Mouse (Mus musculus) kidney, postnatal 25 days (tissue): ENCODE data around the gene Fdxr.

ENCODE experiments used
- DNase-seq, 2 experiments: peaks; one replicate each; pipeline ENCODE4 v3.0.0; 2021; ENCODE audit warnings: mixed read lengths in 2 of 2

The Fdxr gene

GRCm38 (mm10) chr11:115289885-115290284, 13.0 kb upstream of the Fdxr start:
- peak; percentile 41 to 49 for DNase-seq

GRCm38 (mm10) chr11:115288305-115288704, 11.5 kb upstream of the Fdxr start:
- no peak for DNase-seq

GRCm38 (mm10) chr11:115287386-115287785, 10.5 kb upstream of the Fdxr start:
- no peak for DNase-seq

GRCm38 (mm10) chr11:115286201-115286993, 9.5 kb upstream of the Fdxr start:
- DNase-seq, result no peak

DNA sequence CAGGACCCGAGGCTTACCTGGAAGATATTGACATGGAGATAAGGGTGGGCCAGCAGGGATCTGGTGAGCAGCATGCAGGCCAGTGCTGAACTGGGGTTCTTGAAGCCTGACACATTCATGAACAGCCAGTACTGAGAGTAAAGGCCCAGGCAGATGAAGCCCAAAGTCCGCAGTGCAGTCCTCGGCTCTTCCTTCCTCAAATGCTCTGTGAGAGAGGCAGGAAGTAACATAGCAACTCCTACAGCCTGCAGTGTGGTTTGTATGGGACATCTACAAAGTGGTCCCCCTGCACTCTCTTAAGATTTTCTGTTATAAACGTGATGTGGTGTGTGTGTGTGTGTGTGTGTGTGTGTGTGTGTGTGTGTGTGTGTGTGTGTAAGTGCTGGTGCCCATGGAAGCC, 8.4 kb upstream of the Fdxr start:
- DNase-seq, result no peak

DNA sequence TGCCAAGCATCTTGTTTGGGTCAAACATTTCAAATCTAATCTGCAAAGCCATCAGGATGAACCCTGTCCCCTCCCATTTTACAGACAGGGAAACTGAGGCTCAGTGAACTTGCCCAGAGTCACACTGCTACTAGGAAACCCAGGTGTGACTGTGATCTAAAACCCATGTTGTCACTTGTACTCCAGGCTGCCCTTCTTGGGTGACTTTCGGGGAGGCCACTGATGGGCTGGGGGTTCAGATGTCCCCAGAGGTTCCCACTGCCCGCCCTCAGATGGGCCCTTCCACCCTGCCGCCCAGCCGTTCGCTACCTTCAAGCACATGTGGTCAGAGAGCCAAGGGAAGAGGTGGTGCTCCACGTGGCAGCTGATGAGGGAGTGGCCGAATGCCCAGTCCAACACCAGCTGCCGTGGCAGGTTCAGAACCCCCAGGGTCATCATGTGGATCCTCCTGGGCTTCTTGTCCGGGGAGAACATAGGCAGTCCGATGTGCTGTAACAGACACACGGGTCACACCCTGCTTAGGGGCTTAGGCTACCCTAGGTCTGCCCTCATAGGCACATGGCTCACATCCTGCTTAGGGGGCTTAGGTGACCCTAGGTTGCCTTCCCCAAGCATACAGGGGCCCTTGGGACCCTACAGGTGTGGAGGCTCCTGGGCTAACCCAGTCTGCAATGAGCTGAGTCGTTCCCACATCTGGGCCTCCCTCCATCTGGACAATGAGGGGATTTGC, 7.2 kb upstream of the Fdxr start:
- DNase-seq, result no peak

DNA sequence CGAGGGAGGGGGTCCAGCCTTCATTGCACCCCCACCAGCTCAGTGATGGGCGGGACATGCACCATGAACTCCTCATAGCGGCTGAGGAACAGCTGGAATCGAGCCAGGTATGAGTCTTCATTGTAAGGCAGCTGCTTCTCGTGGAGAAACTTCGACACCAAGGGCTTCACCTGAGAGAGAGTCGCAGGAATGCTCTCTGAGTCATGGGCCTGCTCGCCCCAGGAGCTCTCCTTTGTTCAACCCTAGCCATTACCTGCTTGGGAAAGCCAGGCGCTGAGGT, 6.6 kb upstream of the Fdxr start:
- no peak for DNase-seq

GRCm38 (mm10) chr11:115282723-115283485, 6.1 kb upstream of the Fdxr start:
- DNase-seq, result no peak

DNA sequence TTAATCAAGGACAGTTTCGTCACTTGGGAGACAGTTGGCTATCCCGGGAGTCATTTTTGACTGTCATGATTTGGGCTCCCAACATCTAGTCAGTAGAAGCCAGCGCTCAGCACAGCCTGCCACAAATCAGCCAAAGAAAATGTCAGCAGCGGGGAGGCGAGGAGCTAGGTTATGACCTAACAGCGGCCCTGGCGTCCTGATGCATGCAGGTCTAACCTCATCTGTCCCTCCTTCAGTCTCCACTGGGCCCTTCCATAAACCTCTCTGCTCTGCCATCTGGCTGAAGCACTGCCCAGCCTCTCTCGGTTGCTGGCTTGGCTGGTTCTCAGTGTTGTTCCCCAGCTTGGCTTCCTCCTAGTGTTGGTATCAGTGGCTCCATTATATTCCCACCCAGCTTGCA, 5.4 kb upstream of the Fdxr start:
- DNase-seq, result no peak

DNA sequence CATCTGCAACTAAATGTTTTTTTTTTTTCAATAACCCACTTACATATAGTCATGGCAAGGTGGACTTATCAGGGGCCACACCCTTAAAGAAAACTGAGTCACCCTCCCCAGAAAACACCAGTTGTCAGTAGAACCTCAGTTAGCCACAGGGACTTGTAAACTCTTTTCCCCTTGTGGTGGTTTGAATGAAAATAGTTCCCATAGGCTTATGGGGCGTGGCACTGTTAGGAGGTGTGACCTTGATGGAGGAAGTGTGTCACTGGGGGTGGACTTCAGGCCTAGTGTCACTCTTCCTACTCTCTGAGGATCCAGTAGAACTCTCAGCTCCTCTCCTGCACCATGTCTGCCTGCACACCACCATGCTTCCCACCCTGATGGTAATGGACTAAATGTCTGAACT, 2.9 kb upstream of the Fdxr start:
- no peak for DNase-seq

DNA sequence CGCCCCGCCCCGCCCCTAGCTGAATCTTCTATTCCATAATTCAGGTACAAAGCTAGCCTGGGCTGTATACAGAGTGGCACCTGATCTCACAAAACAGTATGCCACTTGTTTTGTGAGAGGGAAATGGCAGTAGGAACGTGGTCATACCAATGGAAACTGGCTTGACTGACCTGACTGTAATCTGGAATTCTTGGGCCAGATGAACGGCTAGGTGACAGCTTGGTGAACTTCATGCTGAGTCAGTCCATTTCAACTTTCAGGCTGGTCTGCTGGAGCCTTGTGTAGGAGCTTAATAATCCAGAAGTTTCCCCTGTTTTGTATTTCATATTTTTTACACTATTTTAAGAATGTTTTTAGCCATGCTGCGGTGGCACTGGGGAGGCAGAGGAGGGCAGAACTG, 1.3 kb upstream of the Fdxr start:
- no peak for DNase-seq

GRCm38 (mm10) chr11:115277604-115277975, 740 bp upstream of the Fdxr start:
- DNase-seq, result no peak

- no peak for DNase-seq
These were observed 896 bp downstream of the Fdxr start for GRCm38 (mm10) chr11:115275954-115276353.

DNA sequence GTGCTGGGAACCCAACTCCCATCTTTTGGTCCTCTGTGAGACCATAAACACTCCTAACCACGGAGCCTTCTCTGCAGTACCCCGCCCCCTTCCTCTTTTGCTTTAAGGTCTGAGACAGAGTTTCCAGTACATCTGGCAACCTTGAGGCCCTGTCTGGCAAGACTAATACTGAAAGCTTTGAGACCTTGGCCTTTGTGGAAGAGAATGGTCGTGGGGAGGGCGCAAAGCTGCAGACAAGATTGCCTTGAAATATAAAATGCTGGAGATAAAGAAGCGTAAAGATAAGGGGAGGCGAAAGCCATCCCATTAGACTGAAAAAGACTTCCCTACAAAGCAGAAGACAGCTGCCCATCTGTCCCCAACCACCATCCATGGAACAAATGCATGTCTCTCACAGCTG, 1.3 kb downstream of the Fdxr start:
- DNase-seq, result no peak

GRCm38 (mm10) chr11:115274771-115275170, 2.1 kb downstream of the Fdxr start:
- no peak for DNase-seq

- no peak for DNase-seq
These were observed 2.7 kb downstream of the Fdxr start for GRCm38 (mm10) chr11:115274178-115274577.

- no peak for DNase-seq
These were observed 3.1 kb downstream of the Fdxr start for GRCm38 (mm10) chr11:115273735-115274134.

- DNase-seq, result no peak
These were observed 3.9 kb downstream of the Fdxr start for GRCm38 (mm10) chr11:115272894-115273498.

DNA sequence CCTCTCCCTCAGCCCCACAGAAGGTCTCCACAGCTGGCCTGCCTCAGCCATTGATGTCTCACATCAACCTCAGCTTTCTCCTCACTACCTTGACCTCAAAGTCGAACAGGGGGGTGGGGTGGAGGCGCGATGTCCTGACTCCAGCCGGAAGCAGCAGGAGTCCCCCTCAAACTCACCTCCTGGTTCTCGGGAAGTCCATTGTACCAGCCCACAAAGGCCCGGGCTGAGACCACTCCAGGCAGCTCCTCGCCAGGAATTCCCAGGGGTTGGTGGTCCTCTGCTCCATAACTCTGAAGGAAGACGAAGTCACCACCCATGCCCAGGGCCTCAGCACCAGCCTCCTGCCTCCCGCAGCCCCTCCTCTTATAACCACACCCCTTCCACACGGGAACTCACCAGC, 5.4 kb downstream of the Fdxr start:
- no peak for DNase-seq

DNA sequence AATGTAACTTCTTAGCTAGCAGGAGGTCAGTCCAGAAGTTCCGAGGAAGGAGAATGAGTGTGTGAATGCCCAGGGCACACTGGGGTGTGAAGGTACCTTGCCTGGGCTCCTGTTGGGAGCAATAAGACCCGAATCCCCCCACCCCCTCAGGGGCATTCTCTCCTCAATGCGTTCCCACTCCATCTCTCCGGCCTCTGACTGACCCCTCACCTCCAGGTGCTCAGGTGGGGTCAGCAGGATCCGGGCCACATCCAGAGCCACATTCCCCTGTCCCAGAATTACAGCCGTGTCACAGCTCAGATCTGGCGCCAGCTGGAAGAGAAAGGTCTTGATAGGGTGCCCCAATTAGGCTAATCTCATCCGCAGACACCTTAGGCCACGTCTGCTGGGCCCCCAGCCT, 5.8 kb downstream of the Fdxr start:
- no peak for DNase-seq

- DNase-seq, result peak; percentile 79 to 82
These were observed 6.5 kb downstream of the Fdxr start for GRCm38 (mm10) chr11:115270148-115270861.

GRCm38 (mm10) chr11:115269330-115270066, 7.4 kb downstream of the Fdxr start:
- no peak for DNase-seq
